Comparison of ENCODE assay signal across 11 mouse cellular contexts in genomic region chr12:119376879-119377278, GRCm38 (mm10).
DNase-seq lines count a peak whose midpoint lies in the region; ATAC-seq and TF ChIP-seq lines count a peak whose summit lies in the region.
"Had no signal": no experiment of that assay in that cellular context is flagged by ENCODE, and none has a peak within 500 bp of the region (broad histone marks: within the 10 kb centered on the region; RNA-seq: fewer than 3 reads in every experiment).

No protein-coding gene starts in this region.

- no peak overlapping the region for H3K4me2 ChIP-seq in forebrain, embryonic 11.5 days (ENCODE audit: low read depth, low read length, severe bottlenecking)
- H3K4me2 ChIP-seq in forebrain, embryonic 16.5 days (ENCODE audit: low read length) = no peak overlapping the region
- no peak overlapping the region for H3K4me2 ChIP-seq in kidney, postnatal 0 days (ENCODE audit: low read length)
- H3K4me2 ChIP-seq: limb, embryonic 15.5 days had no signal

- H3K9ac ChIP-seq in forebrain, embryonic 11.5 days (ENCODE audit: low read length) = no peak overlapping the region
- H3K9ac ChIP-seq in forebrain, embryonic 16.5 days (replicated peaks; ENCODE audit: low read depth, low read length) = no peak overlapping the region
- no peak overlapping the region for H3K9ac ChIP-seq in kidney, postnatal 0 days (ENCODE audit: low read depth, low read length)
- H3K9ac ChIP-seq: limb, embryonic 15.5 days had no signal

- H3K27ac ChIP-seq in forebrain, embryonic 11.5 days (ENCODE audit: low read depth, low read length) = no peak overlapping the region
- no peak overlapping the region for H3K27ac ChIP-seq in forebrain, embryonic 16.5 days (ENCODE audit: low read length)
- no peak overlapping the region for H3K27ac ChIP-seq in kidney, postnatal 0 days
- H3K27ac ChIP-seq: limb, embryonic 15.5 days had no signal

- no peaks in the 10 kb centered on the region; the same call in 1 of the 2 replicates for H3K4me1 ChIP-seq in forebrain, embryonic 11.5 days (replicated peaks; ENCODE audit: control insufficient read depth, insufficient read depth, low read length)
- H3K4me1 ChIP-seq in forebrain, embryonic 16.5 days (replicated peaks; ENCODE audit: control insufficient read depth, insufficient read depth, low read length) = no peaks in the 10 kb centered on the region
- no peaks in the 10 kb centered on the region for H3K4me1 ChIP-seq in kidney, postnatal 0 days (replicated peaks; ENCODE audit: insufficient read depth, low read length)
- H3K4me1 ChIP-seq: limb, embryonic 15.5 days had no signal

- DNase-seq in forebrain, embryonic 11.5 days (ENCODE audit: low spot score) = no peak
- DNase-seq in kidney, postnatal 0 days (ENCODE audit: low spot score) = peak; percentile 19
- DNase-seq in kidney, postnatal 14 days = no peak
- peak; percentile 70 for DNase-seq in embryo, embryonic 10 days (ENCODE audit: low spot score)
- DNase-seq in left cerebral cortex, adult 9 months (ENCODE audit: low spot score in 2 of 2) = no peak
- DNase-seq in left cerebral cortex, postnatal 36 days (ENCODE audit: low spot score in 2 of 2) = no peak
- DNase-seq: cerebellum, postnatal 25 days; kidney, adult 18-20 months had no signal

- peak; percentile 74 for ATAC-seq in forebrain, embryonic 11.5 days (replicated peaks; ENCODE audit: low FRiP score)
- no peak for ATAC-seq in forebrain, embryonic 16.5 days
- ATAC-seq in kidney, postnatal 0 days (replicated peaks; ENCODE audit: low FRiP score, low read depth) = no peak
- 0 out of 2 replicates have a peak, but pooled peaks have one; percentile 4 for ATAC-seq in megakaryocyte progenitor cell, adult 5-6 weeks (replicated peaks; ENCODE audit: poor library complexity)

- intact Hi-C loops in left cerebral cortex, postnatal 36 days (cut with DNase I) = no loop called here

- H3K27me3 ChIP-seq in forebrain, embryonic 11.5 days (ENCODE audit: control insufficient read depth, insufficient read depth, low read length) = no peaks in the 10 kb centered on the region
- no peaks in the 10 kb centered on the region for H3K27me3 ChIP-seq in forebrain, embryonic 16.5 days (replicated peaks; ENCODE audit: control insufficient read depth, insufficient read depth, low read length)
- H3K27me3 ChIP-seq in kidney, postnatal 0 days (ENCODE audit: insufficient read depth, low read length) = no peaks in the 10 kb centered on the region
- H3K27me3 ChIP-seq: limb, embryonic 15.5 days had no signal

- no peak overlapping the region for H3K4me3 ChIP-seq in forebrain, embryonic 11.5 days (ENCODE audit: low read depth, low read length)
- H3K4me3 ChIP-seq in forebrain, embryonic 16.5 days (replicated peaks; ENCODE audit: low read length) = no peak overlapping the region
- no peak overlapping the region for H3K4me3 ChIP-seq in kidney, postnatal 0 days (replicated peaks; ENCODE audit: low read depth, low read length)
- H3K4me3 ChIP-seq: limb, embryonic 15.5 days had no signal

- no peak for TF ChIP-seq CTCF in kidney, postnatal 0 days (IDR thresholded peaks at IDR 0.05; ENCODE audit: low read depth)

- no peaks in the 10 kb centered on the region for H3K9me3 ChIP-seq in forebrain, embryonic 11.5 days (ENCODE audit: control insufficient read depth, low read length)
- no peaks in the 10 kb centered on the region for H3K9me3 ChIP-seq in forebrain, embryonic 16.5 days (ENCODE audit: control insufficient read depth, low read length)
- no peaks in the 10 kb centered on the region for H3K9me3 ChIP-seq in kidney, postnatal 0 days (replicated peaks; ENCODE audit: low read length)
- H3K9me3 ChIP-seq: limb, embryonic 15.5 days had no signal

- H3K36me3 ChIP-seq in forebrain, embryonic 11.5 days (ENCODE audit: control insufficient read depth, insufficient read depth, low read length) = no peaks in the 10 kb centered on the region
- H3K36me3 ChIP-seq in forebrain, embryonic 16.5 days (ENCODE audit: control insufficient read depth, insufficient read depth) = no peaks in the 10 kb centered on the region
- no peaks in the 10 kb centered on the region for H3K36me3 ChIP-seq in kidney, postnatal 0 days (ENCODE audit: insufficient read depth, low read length)
- H3K36me3 ChIP-seq: limb, embryonic 15.5 days had no signal

Comparison
In these comparisons a context has a peak if more than half of its experiments do, and no peak if none do; other contexts are left out.
1. ATAC-seq: peak in forebrain, embryonic 11.5 days (single experiment) and megakaryocyte progenitor cell, adult 5-6 weeks (single experiment); none in forebrain, embryonic 16.5 days (single experiment) and kidney, postnatal 0 days (single experiment).
2. DNase-seq: peak in kidney, postnatal 0 days (single experiment) and embryo, embryonic 10 days (single experiment); none in forebrain, embryonic 11.5 days (single experiment), kidney, postnatal 14 days (single experiment), left cerebral cortex, adult 9 months (0 of 2) and left cerebral cortex, postnatal 36 days (0 of 2).